Mouse (Mus musculus): Measurements from ENCODE around the gene Mob1a. TPM values are rescaled to one million over a fixed set of nuclear protein-coding genes. Genes with fewer than 3 reads are reported as not detected.
A peak's percentile ranks its signal among the peaks of the same experiment; 100 is the strongest.

Gene Mob1a
- 78.5 and 84.8 TPM in 2 replicates for polyA plus RNA-seq (2014; fragmentation: Nextera tagmentation; extraction: Ambion mirVana)

DNA sequence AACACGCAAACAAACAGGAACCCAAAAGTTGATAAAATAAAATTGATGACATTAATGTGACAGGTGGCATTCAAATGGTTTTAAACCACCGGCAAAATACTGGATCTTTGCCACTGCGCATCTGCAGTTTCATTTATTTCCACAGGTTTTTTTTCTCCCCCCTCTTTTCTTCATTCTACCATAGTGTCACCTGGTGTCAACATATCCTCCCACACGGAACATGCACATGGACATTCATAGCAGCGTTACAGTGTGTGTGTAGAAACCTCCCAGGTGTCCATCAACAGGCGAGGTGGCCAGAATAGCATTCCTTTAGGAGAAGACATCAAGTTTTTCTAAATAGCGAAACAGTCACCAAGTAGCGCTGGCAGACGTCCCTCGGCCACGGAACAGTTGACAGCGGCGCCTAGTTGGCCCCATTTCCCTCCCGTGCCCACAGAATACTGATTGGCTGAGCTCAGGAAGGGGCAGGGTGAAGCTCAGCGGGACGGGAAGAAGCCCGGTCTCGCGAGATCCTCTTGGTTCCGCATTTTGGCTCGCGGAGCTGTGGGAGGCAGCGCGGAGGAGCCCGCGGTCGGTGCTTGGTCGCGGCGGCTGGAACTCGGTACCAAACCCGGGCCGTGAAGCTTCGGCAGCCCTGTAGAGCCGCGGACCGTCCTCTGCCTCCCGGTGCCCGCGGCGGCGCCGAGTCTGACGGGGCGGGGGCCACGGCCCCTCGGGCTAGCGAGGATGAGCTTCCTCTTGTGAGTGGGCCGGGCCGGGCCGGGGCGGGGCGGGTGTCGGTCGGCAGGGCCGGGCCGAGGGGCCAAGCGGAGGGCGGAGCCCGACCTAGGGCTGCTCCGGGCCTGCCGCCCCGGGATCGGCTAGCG, at the start of gene Mob1a, which contains the start of gene Mthfd2:
TSS of gene Mob1a (plus strand) at position 492 of the 869 bp plus-strand sequence.
TSS of gene Mthfd2 (minus strand) at position 384 of the 869 bp plus-strand sequence.
- under 1% methylated on average over 65 of the region's 65 CpGs for WGBS
- peak; percentile 93 for DNase-seq (ENCODE audit: low spot score)
- peak within 1 kb of the TSS; percentile 84 for H3K9ac ChIP-seq (ENCODE audit: low read depth, low read length)
- peaks cover 13% of the 10 kb centered on the region for H3K4me1 ChIP-seq (replicated peaks; ENCODE audit: control insufficient read depth, insufficient read depth, low read length)
- H3K27me3 ChIP-seq (replicated peaks; ENCODE audit: control insufficient read depth, insufficient read depth, low read length): no peaks in the 10 kb centered on the region
- H3K27ac ChIP-seq (ENCODE audit: low read depth, low read length): peak within 1 kb of the TSS; percentile 86
- H3K4me3 ChIP-seq (ENCODE audit: low read depth, low read length): peak within 1 kb of the TSS; percentile 89
- H3K4me2 ChIP-seq: peak within 1 kb of the TSS; percentile 89
- H3K9me3 ChIP-seq (ENCODE audit: control insufficient read depth, low read length): no peaks in the 10 kb centered on the region
- ATAC-seq (replicated peaks; ENCODE audit: low FRiP score): peak; percentile 97
- peaks cover 13% of the 10 kb centered on the region for H3K36me3 ChIP-seq (ENCODE audit: control insufficient read depth, insufficient read depth, low read length)

DNA sequence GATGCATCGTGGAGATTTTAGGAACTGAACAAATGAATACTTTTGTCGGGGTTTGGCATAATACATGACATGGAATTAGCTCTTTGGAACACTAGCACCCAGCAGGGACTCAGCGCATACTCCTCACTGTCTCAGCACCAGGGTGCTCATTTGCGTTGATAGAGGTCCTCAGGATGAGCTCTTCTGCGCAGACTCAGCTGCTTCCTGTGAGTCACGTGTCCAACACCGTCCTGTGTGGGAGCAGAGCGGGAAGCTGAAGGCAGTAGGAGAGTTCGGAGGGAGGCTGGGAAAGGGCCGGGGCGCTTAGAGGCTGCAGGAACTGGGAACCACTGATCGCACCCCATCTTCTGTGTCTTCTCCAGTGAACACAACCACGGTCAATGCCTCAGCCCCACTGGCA, 48.7 kb upstream of the Mob1a start:
- 51% methylated on average over 13 of the region's 13 CpGs for WGBS
- H3K27ac ChIP-seq (ENCODE audit: low read depth, low read length): no peak overlapping the region
- no peaks in the 10 kb centered on the region for H3K4me1 ChIP-seq (replicated peaks; ENCODE audit: control insufficient read depth, insufficient read depth, low read length)
- H3K36me3 ChIP-seq (ENCODE audit: control insufficient read depth, insufficient read depth, low read length): no peaks in the 10 kb centered on the region
- no peaks in the 10 kb centered on the region for H3K9me3 ChIP-seq (ENCODE audit: control insufficient read depth, low read length)
- H3K4me3 ChIP-seq (ENCODE audit: low read depth, low read length): no peak overlapping the region
- no peak overlapping the region for H3K4me2 ChIP-seq
- no peaks in the 10 kb centered on the region; the same call in 1 of the 2 replicates for H3K27me3 ChIP-seq (replicated peaks; ENCODE audit: control insufficient read depth, insufficient read depth, low read length)
- ATAC-seq (replicated peaks; ENCODE audit: low FRiP score) (no peak), DNase-seq (ENCODE audit: low spot score) (no peak)
- no peak overlapping the region for H3K9ac ChIP-seq (ENCODE audit: low read depth, low read length)

DNA sequence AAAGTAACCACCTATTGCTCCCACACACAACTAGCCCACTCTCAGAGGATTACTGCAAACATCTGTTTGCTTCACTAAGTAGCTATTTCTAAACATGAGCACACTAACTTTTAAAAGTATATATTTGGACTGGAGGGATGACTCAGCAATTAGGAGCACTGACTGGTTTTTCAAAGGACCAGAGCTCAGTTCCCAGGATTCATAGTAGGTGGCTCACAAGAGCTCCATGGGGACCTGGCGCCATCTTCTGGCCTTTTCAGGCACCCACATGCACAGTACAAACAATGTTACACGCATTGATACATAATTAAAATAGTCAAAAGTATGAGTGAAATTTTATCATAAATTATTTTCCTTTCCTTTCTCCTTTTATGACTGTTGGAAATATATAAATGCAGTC, 46.9 kb upstream of the Mob1a start:
- Histone ChIP-seq H3K4me1 (replicated peaks; ENCODE audit: control insufficient read depth, insufficient read depth, low read length) (no peaks in the 10 kb centered on the region), H3K27ac (ENCODE audit: low read depth, low read length) (no peak overlapping the region), H3K36me3 (ENCODE audit: control insufficient read depth, insufficient read depth, low read length) (no peaks in the 10 kb centered on the region), H3K9me3 (ENCODE audit: control insufficient read depth, low read length) (no peaks in the 10 kb centered on the region), H3K4me2 (no peak overlapping the region), H3K9ac (ENCODE audit: low read depth, low read length) (no peak overlapping the region), H3K27me3 (replicated peaks; ENCODE audit: control insufficient read depth, insufficient read depth, low read length) (no peaks in the 10 kb centered on the region; the same call in 1 of the 2 replicates), H3K4me3 (ENCODE audit: low read depth, low read length) (no peak overlapping the region)
- no peak for ATAC-seq (replicated peaks; ENCODE audit: low FRiP score)
- WGBS: 26% methylated on average over 2 of the region's 2 CpGs
- no peak for DNase-seq (ENCODE audit: low spot score)

DNA sequence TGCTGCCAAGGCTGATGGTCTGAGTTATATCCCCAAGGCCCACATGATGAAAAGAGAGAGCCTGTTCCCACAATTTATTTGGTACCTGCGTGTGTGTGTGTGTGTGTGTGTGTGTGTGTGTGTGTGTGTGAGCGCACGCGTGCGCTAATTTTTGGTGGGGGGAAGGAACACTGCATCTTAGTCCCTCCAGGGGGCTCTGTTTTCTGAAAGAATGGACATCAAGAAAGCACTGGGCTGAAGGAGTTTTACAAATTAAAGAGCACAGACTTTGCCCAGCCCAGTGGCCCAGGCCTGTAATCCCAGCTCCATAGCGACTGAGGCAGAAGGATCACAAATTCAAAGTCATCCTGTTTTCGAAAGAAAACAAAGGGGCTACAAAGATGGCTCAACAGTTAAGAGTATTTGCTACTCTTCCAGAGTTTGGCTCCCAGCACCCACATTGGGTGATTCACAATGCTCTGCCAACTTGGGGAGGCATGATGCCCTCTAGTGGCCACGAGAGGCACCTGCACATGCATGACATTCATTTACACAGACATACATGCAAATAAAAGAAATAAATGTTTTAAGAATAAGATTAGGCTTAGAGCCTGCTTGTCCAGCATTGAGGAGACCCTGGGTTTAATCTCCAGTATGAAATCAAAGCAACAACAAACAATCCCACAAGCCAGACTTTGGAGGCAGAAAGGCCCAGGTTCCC, 45.4 kb upstream of the Mob1a start:
- Histone ChIP-seq H3K4me2 (no peak overlapping the region), H3K9ac (ENCODE audit: low read depth, low read length) (no peak overlapping the region), H3K36me3 (ENCODE audit: control insufficient read depth, insufficient read depth, low read length) (no peaks in the 10 kb centered on the region), H3K4me3 (ENCODE audit: low read depth, low read length) (no peak overlapping the region), H3K27ac (ENCODE audit: low read depth, low read length) (no peak overlapping the region), H3K27me3 (replicated peaks; ENCODE audit: control insufficient read depth, insufficient read depth, low read length) (no peaks in the 10 kb centered on the region; the same call in 1 of the 2 replicates), H3K9me3 (ENCODE audit: control insufficient read depth, low read length) (no peaks in the 10 kb centered on the region), H3K4me1 (replicated peaks; ENCODE audit: control insufficient read depth, insufficient read depth, low read length) (no peaks in the 10 kb centered on the region)
- DNase-seq (ENCODE audit: low spot score): no peak
- WGBS: 66% methylated on average over 8 of the region's 8 CpGs
- ATAC-seq (replicated peaks; ENCODE audit: low FRiP score): no peak

DNA sequence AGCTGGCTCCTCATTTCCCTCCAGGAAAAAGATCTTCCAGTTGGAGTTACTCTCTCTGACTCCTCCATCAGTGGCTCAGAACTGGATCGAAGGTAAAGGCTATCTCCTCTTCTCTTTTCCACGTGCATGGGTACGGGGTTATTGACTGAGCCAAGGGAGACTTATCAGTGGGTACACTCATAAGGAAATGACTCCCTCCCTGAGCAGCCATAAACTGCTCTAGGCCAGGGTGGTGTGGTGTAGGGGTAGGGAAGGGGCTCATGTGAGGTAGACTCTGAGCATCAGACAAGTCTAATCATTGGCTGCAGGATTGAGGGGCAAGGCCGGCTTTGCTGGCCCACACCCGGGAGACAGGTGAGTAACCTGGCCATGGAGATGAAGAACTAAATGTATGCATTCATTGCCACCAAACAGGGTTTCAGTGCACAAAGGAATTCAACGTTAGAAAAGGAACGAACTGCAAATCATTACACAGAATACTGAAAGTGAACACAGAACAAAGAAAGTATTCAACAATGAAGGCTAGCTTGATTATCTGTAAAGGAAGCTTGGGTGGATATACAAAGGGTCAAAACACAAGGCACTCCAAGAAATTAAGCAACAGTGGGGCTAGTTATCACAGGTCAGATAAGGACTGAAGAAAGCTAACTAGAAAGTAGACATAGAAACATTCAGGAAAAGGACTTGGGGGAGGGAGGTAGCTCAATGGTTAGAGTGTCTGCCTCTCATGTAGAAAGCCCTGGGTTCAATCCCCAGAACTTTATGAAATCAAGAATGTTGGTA, 25.2 kb upstream of the Mob1a start:
- H3K27me3 ChIP-seq (replicated peaks; ENCODE audit: control insufficient read depth, insufficient read depth, low read length): no peaks in the 10 kb centered on the region
- H3K9ac ChIP-seq (ENCODE audit: low read depth, low read length): no peak overlapping the region
- no peak for ATAC-seq (replicated peaks; ENCODE audit: low FRiP score)
- no peak overlapping the region for H3K4me3 ChIP-seq (ENCODE audit: low read depth, low read length)
- no peak overlapping the region for H3K4me2 ChIP-seq
- no peak for DNase-seq (ENCODE audit: low spot score)
- H3K9me3 ChIP-seq (ENCODE audit: control insufficient read depth, low read length): no peaks in the 10 kb centered on the region
- no peaks in the 10 kb centered on the region for H3K4me1 ChIP-seq (replicated peaks; ENCODE audit: control insufficient read depth, insufficient read depth, low read length)
- peaks cover 4% of the 10 kb centered on the region; the same call in 1 of the 2 replicates for H3K36me3 ChIP-seq (ENCODE audit: control insufficient read depth, insufficient read depth, low read length)
- no peak overlapping the region for H3K27ac ChIP-seq (ENCODE audit: low read depth, low read length)
- WGBS: 75% methylated on average over 7 of the region's 7 CpGs

DNA sequence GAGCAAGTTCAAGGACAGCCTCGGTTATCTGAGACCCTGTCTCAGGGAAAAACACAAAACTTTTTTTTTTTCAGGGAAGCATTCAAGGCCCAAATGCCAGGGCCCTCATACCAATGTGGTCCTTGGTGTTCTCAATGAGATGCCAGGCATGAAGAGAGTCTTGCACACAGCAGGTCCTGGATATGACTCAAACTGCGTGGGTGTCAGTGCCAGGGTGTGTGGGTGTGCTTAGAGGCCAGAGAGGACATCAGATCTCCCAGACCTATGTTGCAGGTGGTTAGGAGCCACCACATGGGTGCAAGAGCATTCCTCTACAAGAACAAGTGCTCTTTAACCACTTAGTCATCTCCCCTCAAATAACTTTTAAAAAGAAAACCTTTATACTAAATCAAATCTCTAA, 24.5 kb upstream of the Mob1a start:
- ATAC-seq (replicated peaks; ENCODE audit: low FRiP score) (no peak), DNase-seq (ENCODE audit: low spot score) (no peak)
- no peak overlapping the region for H3K27ac ChIP-seq (ENCODE audit: low read depth, low read length)
- no peaks in the 10 kb centered on the region for H3K9me3 ChIP-seq (ENCODE audit: control insufficient read depth, low read length)
- 87% methylated on average over 2 of the region's 2 CpGs for WGBS
- no peak overlapping the region for H3K4me3 ChIP-seq (ENCODE audit: low read depth, low read length)
- H3K4me2 ChIP-seq: no peak overlapping the region
- peaks cover 4% of the 10 kb centered on the region; the same call in 1 of the 2 replicates for H3K36me3 ChIP-seq (ENCODE audit: control insufficient read depth, insufficient read depth, low read length)
- H3K27me3 ChIP-seq (replicated peaks; ENCODE audit: control insufficient read depth, insufficient read depth, low read length): no peaks in the 10 kb centered on the region
- no peak overlapping the region for H3K9ac ChIP-seq (ENCODE audit: low read depth, low read length)
- no peaks in the 10 kb centered on the region for H3K4me1 ChIP-seq (replicated peaks; ENCODE audit: control insufficient read depth, insufficient read depth, low read length)

DNA sequence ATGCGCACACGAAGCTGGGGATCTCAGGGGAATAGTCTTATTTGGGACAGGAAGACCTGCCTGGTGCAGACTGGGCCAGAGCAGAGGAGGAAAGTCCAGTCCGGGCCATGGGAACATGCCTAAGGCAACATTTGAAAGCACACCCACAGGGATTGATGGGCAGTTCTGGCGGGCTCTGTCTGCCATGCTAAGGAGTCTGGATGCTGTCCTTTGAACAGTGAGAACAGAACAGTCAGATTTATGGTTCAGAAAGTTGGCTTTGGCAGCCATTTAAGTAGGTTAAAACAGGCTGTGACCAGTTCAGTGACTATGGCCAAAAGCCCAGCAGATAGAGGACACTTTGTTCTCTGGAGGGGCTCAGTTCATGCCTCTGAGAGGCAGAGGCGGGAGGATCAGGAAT, 23.6 kb upstream of the Mob1a start:
- WGBS: 77% methylated on average over 5 of the region's 5 CpGs
- no peak for ATAC-seq (replicated peaks; ENCODE audit: low FRiP score)
- Histone ChIP-seq H3K4me3 (ENCODE audit: low read depth, low read length) (no peak overlapping the region), H3K27ac (ENCODE audit: low read depth, low read length) (no peak overlapping the region), H3K9ac (ENCODE audit: low read depth, low read length) (no peak overlapping the region), H3K4me1 (replicated peaks; ENCODE audit: control insufficient read depth, insufficient read depth, low read length) (no peaks in the 10 kb centered on the region), H3K27me3 (replicated peaks; ENCODE audit: control insufficient read depth, insufficient read depth, low read length) (no peaks in the 10 kb centered on the region), H3K4me2 (no peak overlapping the region), H3K36me3 (ENCODE audit: control insufficient read depth, insufficient read depth, low read length) (peaks cover 13% of the 10 kb centered on the region; the same call in 1 of the 2 replicates), H3K9me3 (ENCODE audit: control insufficient read depth, low read length) (no peaks in the 10 kb centered on the region)
- DNase-seq (ENCODE audit: low spot score): no peak

DNA sequence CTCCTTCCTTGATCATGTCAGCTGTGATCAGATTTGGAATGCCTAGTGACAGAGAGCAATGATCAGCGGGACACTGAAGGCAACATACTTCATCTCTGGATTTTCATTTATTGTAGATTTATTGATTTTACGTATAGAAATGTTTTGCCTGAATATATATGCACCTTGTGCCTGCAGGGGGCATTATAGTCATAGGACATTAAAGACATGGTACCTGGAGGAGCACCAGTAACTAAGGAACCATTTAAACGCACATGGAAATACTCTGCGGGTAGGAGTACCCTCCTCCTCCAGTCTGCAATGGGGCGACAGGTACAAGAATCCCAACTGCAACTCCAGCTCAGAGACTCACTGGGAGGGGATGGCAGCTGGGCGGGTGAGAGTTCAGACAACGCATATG, 16.8 kb upstream of the Mob1a start:
- Histone ChIP-seq H3K4me2 (no peak overlapping the region), H3K9ac (ENCODE audit: low read depth, low read length) (no peak overlapping the region), H3K9me3 (ENCODE audit: control insufficient read depth, low read length) (no peaks in the 10 kb centered on the region), H3K4me1 (replicated peaks; ENCODE audit: control insufficient read depth, insufficient read depth, low read length) (peaks cover 22% of the 10 kb centered on the region), H3K36me3 (ENCODE audit: control insufficient read depth, insufficient read depth, low read length) (peaks cover 47% of the 10 kb centered on the region), H3K4me3 (ENCODE audit: low read depth, low read length) (no peak overlapping the region), H3K27me3 (replicated peaks; ENCODE audit: control insufficient read depth, insufficient read depth, low read length) (no peaks in the 10 kb centered on the region), H3K27ac (ENCODE audit: low read depth, low read length) (no peak overlapping the region)
- 91% methylated on average over 7 of the region's 7 CpGs for WGBS
- no peak for DNase-seq (ENCODE audit: low spot score)
- no peak for ATAC-seq (replicated peaks; ENCODE audit: low FRiP score)

All from liver, embryonic 11.5 days (tissue).